Mouse (Mus musculus): ENCODE data around the gene Tbc1d23. TPM values are rescaled to one million over a fixed set of nuclear protein-coding genes. Genes with fewer than 3 reads are reported as not detected.
"Not testable (repeated sequence)": the region's sequence is repeated elsewhere in the genome, so short reads cannot be mapped to it uniquely, and the experiment has no call there.

The Tbc1d23 gene
- total RNA-seq, 2 experiments from 2014 or later = 38.8 to 42.4 TPM

DNA sequence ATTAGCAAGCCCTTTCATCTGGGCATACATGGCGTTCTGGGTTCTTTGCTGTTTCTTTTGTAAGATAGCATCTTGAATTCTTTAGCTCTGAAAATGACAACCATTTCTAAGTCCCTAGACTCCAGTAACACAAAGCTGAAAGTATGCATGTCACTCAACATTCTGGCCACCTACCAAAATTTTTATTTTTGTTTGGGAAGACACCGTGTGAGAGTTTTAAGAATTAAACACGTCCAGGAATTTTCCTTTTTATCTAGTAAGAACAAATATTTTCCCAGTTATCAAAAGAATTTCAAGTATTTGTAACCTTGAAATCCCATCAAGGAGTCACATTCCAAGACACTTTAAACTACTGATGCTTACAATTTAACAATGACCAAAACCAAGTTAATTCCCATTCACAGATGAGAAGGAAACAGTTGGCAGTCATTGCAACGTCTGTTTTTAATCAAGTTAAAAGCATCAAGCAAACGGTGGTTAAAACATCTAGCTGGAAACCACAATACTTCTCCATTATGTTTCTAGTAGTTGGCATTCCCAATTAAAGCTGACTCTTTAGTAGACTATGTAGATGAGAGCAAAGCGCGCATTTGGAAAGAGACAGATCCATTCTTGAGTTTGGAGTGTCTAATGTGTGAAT lies 4.7 kb upstream of the Tbc1d23 start:
- DNase-seq (ENCODE audit: low spot score in 2 of 2) = no peak
- intact Hi-C loops (cut with DNase I) = no loop called here

DNA sequence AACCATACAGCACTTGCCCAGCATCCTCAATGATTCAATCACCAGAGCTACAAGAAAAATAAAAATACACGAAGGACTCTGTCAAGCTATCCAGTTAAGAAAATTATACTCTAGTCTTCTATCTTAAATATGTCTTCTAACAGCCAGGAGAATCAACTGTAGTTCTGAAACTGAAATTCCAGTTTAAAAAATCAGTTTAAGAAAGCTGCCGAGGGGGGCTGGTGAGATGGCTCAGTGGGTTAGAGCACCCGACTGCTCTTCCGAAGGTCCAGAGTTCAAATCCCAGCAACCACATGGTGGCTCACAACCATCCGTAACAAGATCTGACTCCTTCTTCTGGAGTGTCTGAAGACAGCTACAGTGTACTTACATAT lies 620 bp upstream of the Tbc1d23 start:
- DNase-seq (ENCODE audit: low spot score in 2 of 2); intact Hi-C loops (cut with DNase I): not testable (repeated sequence)

DNA sequence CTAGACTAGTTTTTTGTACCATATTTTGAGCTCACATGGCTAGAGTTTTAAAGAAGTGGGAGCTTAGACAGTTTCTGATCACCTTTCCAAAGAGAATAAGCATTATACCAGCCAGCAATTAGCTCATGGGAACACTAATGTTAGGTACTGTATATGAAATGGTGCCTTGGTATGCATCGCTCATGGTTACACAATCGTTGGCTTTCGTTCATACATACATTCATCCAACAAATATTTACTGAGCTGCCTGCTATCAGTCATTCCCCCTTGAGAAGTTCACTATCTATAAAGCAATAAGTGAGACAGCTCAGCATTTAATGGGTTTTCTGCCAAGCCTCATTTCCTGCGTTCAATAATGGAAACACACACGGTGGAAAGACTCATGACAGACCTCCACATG lies 4.9 kb downstream of the Tbc1d23 start:
- no peak for DNase-seq (ENCODE audit: low spot score in 2 of 2)
- intact Hi-C loops (cut with DNase I) = no loop called here

DNA sequence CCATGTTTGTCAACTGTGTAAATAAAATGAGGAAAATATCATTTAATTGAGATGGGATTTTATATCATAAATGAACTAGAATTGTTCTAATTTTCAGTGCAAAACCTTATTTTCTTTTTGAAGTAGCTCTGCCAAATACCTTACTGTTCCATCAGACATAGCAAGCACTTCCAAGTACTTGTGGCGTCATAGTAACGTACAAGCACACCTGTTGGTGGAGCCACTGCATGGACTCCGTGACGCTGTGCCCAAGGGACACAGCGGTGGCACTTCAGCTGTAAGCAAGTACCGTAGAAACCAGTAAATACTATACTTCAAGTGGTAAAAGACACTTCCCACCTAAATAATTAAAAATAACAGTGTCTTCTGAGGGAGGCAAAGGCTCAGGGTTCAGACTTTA lies 10.9 kb downstream of the Tbc1d23 start:
- DNase-seq (ENCODE audit: low spot score in 2 of 2) = no peak
- intact Hi-C loops (cut with DNase I) = no loop called here

DNA sequence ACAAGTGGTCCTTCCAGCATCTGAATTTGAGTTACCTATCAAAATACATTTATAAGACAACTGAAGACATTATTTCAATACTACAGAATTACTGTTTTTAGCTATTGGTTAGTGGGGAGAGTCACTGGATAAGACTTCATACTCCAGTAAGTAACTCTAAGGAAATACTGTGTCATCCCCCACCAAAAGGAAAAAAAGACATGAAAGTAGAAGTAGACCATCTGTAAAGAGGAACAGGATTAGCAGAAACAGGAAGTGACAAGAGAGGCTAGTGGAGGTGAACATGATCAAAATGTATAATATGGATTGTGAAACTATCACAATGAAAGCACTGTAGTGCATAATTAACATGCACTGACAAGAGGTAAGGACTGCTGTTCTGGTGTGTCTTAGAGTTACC lies 15.3 kb downstream of the Tbc1d23 start:
- no peak for DNase-seq (ENCODE audit: low spot score in 2 of 2)
- intact Hi-C loops (cut with DNase I) = no loop called here

DNA sequence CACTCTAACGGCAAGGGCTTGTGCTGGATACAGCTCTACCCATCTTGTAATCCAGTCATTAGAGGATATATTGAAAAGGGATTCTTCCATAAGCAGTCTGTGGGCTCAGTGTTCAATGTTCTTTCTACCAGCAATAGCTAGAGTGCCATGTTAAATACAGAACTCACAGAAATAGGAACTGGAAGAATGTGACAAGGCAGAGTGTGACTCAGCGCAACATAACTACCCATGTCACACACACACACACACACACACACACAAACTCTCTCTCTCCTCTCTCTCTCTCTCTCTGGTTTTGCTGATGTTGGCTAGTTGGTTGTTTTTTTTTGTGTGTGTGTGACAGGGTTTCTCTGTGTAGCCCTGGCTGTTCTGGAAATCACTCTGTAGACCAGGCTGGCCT lies 20.3 kb downstream of the Tbc1d23 start:
- DNase-seq (ENCODE audit: low spot score in 2 of 2) = peak in 1 of 2 experiments; percentile 37
- intact Hi-C loops (cut with DNase I) = no loop called here

DNA sequence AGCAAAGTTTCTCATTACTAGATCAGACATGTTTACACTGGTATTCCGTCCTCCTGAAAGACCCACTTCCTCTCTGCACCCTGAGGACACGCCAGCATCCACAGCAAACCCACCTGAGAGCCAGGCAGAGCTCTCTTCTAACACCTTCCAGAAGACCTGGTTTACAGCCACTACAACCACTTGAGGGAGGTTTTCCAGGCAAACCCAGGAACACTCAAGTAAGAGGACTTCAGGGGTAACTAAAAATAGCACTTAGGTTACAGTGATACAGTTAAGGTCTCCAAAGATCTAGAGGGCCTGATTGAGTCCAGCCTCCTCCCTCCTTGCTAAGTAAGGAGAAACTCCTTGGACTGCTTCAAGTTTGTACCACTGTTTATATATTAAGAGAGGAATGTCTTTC lies 23.0 kb downstream of the Tbc1d23 start:
- no peak for DNase-seq (ENCODE audit: low spot score in 2 of 2)
- intact Hi-C loops (cut with DNase I) = no loop called here

DNA sequence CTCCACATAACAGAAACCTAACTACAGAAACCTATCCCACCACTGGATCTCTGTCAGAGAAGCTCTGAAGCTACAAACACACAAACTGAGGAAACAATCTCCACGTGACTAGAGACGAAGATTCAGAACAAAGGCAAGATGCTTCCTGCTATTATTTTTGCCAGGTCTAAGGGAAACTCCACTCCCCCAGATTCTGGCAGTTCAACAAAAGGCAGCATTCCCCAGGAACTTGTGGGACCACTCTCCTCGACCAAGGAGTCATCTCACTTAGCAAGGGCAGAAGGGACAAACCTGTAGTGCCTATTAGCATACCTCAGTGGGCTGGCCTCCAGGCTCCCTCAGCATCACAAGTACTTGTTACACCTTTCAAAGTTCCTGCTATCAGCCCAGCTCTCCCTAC lies 34.0 kb downstream of the Tbc1d23 start:
- intact Hi-C loops (cut with DNase I) = no loop called here
- no peak for DNase-seq (ENCODE audit: low spot score in 2 of 2)

DNA sequence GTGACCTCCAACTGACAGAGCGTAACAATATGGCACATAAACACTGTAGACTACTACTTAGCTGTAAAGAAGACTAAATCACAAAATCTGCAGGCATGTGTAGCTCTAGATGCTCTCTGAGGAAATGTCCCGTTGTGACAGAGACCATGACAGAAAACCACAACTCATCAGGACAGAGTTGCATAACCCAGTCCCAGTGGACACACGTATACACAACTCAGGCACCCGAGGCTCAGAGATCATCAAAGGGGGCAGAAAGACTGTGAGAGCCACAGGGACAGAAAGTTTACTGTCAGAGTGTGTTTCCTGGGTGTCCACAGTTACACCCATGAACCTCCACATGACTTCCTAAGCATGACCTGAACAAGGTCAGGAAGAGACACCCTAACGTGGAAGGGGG lies 34.7 kb downstream of the Tbc1d23 start:
- DNase-seq (ENCODE audit: low spot score in 2 of 2) = no peak
- intact Hi-C loops (cut with DNase I) = no loop called here

DNA sequence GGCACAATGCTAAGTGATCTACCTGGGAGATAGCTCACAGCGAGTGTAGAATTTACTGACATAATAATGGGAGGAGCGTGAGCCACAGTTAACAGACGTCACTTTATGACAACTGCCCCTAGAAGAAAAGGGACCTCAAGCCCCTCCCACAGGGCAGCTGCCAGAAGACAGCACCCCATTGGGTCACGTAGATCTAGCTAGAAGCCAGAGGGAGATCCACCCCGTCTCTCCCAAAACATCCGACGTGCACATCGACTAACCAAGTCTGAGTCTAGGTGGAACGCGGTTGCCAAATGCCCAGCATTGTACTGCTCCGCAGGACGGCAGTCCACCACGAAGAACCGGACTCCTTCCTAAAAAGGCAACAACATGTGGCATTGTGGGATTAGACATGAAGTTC lies 40.1 kb downstream of the Tbc1d23 start:
- DNase-seq (ENCODE audit: low spot score in 2 of 2) = no peak
- intact Hi-C loops (cut with DNase I) = no loop called here

DNA sequence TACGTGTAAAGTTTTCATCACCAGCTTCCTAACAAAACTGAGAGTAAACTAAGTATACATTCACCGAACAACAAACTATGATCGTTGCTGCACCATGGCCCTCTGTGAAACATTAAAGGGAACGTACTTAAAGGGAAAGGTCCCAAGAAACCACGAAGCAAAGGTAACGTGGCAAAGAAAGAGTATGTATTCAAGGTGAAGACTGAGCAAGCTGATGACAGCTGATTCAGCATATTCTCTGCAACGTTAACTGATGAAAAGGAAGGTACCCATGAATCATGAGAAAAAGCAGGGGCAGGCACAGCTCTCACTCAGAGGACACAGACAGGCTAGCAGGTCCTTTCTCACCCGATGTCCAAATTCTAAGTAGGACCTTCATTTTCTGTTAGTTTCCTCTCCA lies 40.9 kb downstream of the Tbc1d23 start:
- DNase-seq (ENCODE audit: low spot score in 2 of 2) = no peak
- intact Hi-C loops (cut with DNase I) = no loop called here

DNA sequence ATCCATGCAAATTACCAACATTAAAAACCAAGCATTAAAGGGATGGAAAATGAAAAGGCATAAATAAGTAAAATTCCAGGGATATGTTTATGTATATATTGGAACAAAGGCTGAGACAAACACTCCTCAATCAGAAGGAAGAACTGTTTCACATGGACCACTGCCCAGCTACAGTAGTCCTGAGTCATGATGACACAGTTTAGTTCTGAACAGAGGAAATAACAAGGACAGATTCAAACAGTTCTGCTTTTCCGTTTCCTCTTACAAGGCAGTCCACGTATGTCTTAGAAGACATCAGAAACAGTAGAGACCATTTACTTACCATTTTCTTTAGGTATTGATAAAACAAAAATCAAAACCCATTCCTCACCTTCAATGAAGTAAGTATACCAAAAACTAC lies 41.8 kb downstream of the Tbc1d23 start:
- DNase-seq (ENCODE audit: low spot score in 2 of 2) = no peak
- intact Hi-C loops (cut with DNase I) = no loop called here

DNA sequence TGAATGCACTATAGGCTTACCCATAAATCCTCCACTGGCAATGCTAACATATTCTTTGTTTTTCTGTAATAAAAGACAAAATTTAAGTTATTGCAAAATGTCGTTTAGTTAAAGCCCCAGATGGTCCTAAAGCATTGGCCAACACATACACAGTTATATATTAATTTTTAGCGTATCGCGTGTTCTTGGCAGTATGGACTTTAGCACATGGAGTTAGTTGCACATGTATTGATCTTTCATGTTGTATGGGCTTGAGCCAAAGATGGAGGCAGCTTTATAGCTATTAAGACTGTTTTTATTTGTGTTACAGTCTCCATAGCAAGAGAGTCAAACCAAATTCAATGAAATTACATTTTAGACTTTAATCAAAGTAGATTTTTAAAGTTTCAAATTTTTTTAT lies 44.7 kb downstream of the Tbc1d23 start:
- intact Hi-C loops (cut with DNase I) = no loop called here

DNA sequence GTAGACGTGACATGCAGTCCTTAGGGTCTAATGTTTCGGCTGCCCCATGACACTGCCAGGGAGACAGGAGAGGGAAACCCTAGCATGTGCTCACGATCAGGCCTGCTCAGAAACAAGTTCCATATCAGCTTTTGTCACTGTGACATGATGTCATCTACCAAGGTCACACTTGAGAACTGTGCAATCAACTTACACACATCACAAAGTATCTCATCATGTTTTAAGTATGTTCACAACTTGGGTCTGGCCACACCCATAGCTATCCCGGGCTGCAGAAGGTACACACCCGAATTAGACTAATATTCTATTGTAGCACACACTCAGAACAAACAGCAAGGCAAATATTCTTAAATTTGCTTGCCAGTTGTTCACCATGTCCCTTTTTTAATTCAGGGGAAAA lies 49.3 kb downstream of the Tbc1d23 start:
- no peak for DNase-seq (ENCODE audit: low spot score in 2 of 2)
- intact Hi-C loops (cut with DNase I) = no loop called here

More for the DNA sequence above, 44.7 kb downstream of the Tbc1d23 start:
- no peak for DNase-seq (ENCODE audit: low spot score in 2 of 2)

DNA sequence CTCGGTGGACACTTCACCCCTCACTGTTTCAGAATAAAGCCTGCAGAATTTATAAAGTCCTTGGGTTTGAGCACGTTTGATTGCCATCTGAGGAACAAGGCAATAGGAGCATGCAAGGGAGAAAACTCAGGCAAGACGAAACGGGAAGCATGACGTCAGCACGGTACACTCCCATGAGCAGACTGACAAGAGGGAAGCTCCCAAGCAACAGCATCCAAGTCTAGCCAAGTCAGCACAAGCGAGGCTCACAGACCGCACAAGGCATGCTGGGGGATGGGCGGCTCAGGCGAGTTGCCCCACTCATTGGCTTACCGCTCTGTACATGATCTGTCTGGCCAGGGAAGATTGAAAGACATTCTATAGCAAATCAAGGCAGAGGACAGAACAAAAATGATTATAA lies 50.1 kb downstream of the Tbc1d23 start:
- peak; percentile 54 to 69 for DNase-seq (ENCODE audit: low spot score in 2 of 2)

DNA sequence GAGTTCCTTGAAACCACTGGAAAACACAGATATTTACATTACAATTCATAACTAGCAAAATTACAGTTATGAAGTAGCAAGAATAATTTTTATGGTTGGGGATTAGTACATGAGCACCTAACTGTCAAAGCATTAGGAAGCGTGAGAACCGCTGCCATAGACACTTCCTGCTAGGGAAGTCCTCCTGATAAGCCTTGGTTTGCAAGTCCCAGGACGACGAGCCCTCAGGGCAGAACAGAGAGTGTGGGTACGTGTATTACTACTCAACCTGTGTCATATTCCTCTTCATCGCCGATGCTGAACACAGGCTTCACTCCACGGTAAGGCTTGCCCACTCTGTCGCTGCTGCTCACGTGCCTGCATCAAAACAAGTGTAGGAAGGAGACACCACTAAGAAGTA lies 53.6 kb downstream of the Tbc1d23 start:
- intact Hi-C loops (cut with DNase I) = no loop called here
- no peak for DNase-seq (ENCODE audit: low spot score in 2 of 2)

More for the DNA sequence above, 50.1 kb downstream of the Tbc1d23 start:
- intact Hi-C loops (cut with DNase I) = no loop called here

DNA sequence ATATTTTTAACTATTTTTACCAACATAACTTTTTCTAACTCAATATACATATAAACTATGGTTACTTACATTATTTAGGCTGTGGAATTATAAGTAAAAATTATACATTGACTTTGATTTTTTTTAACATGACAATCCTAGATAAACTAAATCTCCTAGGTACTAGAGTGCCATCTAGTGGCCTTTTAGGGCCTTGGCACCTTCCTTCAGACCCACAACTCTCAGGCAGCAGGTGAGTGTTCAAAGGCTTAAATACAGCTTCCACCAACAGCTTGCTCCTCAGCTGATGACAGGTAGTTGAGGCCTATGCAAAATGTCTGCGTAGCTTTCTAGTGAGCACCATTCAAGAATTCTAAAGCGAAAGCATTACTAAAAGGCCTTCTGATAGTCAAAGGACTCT lies 54.0 kb downstream of the Tbc1d23 start:
- intact Hi-C loops (cut with DNase I) = no loop called here
- peak; percentile 52 to 64 for DNase-seq (ENCODE audit: low spot score in 2 of 2)

DNA sequence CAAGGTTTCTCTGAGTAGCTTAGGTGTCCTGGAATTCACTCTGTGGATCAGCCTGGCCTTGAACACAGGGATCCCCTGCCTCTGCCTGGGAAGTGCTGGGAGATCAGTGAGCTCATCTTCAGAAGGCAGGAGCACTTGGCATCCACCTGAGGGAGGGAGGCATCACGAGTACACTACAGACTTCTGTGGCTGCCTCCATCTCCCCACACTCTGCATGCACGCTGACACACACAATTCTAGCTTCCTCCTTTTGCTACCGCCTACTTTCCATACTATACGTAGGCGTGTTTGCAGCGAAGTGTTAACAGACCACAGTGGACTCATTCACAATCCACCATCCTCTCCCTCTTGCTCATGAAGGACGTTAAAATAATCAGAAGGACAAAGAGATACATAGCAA lies 55.0 kb downstream of the Tbc1d23 start:
- intact Hi-C loops (cut with DNase I) = no loop called here
- peak; percentile 50 to 63 for DNase-seq (ENCODE audit: low spot score in 2 of 2)

DNA sequence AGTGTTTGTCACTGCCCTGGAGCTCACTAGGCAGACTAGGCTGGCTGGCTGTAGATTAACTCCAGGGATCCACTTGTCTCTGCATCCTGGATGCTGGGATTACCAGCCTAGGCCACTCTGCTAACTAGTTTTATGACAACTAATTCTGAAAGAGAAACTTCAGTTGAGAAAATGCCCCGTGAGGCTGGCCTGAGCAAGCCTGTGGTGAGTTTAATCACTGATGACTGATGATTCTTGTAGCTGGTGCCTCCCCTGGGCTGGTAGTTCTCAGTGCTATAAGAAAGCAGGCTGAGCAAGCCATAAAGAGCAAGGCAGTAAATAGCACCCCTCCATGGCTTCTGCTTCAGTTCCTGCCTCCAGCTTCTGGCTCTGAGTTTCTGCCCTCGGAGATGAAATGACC lies 55.6 kb downstream of the Tbc1d23 start:
- DNase-seq (ENCODE audit: low spot score in 2 of 2) = no peak
- intact Hi-C loops (cut with DNase I) = no loop called here

DNA sequence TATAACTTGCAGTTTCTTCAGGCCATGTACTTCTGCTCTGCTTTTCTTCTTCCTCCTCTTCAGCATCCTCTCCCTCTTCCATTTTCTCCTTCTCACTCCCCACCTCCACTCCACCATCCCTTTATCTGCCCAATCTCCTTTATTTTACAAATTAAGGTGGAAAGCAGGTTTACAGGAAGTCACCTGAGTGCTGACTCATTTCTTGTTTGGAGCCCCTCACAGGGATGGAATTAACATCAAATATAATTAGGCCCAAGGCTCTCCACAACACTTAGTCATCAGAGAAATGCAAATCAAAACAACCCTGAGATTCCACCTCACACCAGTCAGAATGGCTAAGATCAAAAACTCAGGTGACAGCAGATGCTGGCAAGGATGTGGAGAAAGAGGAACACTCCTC lies 56.8 kb downstream of the Tbc1d23 start:
- intact Hi-C loops (cut with DNase I); DNase-seq (ENCODE audit: low spot score in 2 of 2): not testable (repeated sequence)

DNA sequence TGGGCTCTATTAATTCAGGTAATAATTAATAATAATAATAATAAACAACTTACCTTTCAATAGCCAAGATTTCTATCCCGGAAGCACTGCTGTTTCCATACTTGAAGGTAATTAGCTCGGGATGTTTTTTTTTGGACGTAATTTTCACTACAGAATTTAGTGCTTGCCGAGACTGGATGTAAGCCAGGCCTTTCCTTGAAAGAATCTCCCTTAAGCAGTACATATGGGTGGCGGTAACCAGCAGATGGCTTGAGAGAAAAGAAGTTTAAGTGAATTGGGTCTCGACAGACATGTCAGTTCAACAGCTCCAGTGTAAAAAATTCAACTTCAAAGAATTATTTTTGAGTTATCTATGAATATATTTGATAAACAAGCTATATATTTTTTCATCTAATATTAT lies 59.7 kb downstream of the Tbc1d23 start:
- intact Hi-C loops (cut with DNase I) = no loop called here
- DNase-seq (ENCODE audit: low spot score in 2 of 2) = peak; percentile 24 to 52

DNA sequence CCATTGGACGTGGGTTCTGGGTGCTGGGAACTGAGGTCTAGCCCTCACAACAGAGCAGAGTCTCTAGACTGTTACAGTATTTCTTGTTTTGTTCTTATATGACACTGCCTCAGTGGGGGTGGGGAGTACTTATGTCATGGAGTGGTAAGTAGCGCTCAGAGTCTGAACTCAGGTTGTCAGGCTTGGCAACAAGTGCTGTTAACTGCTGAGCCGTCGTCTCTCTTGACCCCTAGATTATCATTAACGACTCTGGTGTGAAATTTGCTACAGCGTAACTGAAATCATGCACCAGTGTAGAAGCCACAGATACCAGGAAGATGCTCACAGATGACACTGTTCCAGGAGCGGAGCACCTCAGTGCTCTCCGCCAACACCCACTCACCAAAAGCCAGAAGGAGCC lies 60.1 kb downstream of the Tbc1d23 start:
- no peak for DNase-seq (ENCODE audit: low spot score in 2 of 2)
- intact Hi-C loops (cut with DNase I) = no loop called here

Data from left cerebral cortex, postnatal 14 days (tissue).